Mouse (Mus musculus): ENCODE results near the gene Fktn.

DNA sequence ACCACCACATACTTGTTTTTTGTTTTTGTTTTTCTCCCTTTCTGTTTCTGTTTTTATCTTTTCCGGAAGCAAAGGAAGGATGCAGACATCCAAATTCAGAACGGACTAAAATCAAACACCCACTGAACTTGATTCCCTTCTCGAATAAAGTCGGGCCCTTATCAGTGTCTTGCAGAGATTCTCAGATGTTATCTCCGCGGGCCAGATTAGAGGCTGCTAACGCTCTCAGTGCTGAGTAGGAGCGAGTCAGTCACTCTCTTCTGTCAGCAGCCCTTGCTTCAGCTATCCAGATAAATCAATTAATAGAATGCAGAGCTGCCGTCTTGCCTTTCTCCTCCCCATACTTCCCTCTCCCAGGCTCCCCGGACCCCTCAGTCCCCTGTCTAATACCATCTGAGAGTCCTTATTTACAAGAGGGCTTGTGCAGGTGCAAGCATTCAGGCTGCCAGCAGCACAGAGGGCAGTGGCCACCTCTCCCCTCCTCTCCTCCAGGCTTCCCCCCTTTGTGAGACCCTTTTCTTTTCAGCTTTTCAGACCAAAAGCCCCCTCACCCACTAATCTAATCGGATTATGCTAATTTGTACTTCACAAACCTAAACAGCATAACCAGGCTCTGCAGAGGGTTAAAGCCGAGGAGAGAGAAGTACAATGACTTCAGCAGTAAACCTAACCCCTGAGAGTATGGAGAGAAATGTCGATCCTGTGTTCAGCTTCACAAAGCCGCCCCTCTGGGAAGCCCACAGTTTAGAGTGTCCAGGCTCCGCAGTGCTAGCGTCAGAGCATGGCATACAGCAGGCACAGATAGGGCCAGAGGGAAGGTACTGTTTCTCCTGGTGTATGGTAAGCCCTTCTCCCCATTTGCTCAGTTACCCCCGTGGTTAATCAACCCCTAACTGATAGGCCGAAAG lies 83.3 kb downstream of the Fktn start:
- TF ChIP-seq POLR2A (IDR thresholded peaks at IDR 0.05; ENCODE audit: borderline replicate concordance, insufficient read depth, low read length) (no peak), CTCF (IDR thresholded peaks at IDR 0.05; ENCODE audit: borderline replicate concordance, insufficient read depth, low read depth, low read length) (no peak)

All from cerebellum, adult 2 months (tissue).